Mouse (Mus musculus) cortical plate, adult 2 months (tissue): ENCODE data around the gene Dbndd2.

ENCODE experiments used
- CTCF ChIP-seq: fragments of 200-500 bp; IDR thresholded peaks from 2 replicates; pipeline ENCODE4 v1.5.1; 2011; ENCODE audit warnings: mild to moderate bottlenecking, control low read depth, low read length; ENCODE audit not compliant: insufficient read depth; ENCODE audit errors: extremely low read depth
- POLR2A ChIP-seq: fragments of 200-500 bp; IDR thresholded peaks from 2 replicates; pipeline ENCODE4 v1.6.1; 2011; ENCODE audit warnings: mild to moderate bottlenecking, low read length, control low read depth; ENCODE audit not compliant: insufficient read depth; ENCODE audit errors: extremely low read depth

- TF ChIP-seq CTCF: no peak
- TF ChIP-seq POLR2A: no peak
These were observed 42.7 kb downstream of the Dbndd2 start for GRCm38 (mm10) chr2:164528557-164528956.
